Mouse (Mus musculus) embryonic facial prominence, embryonic 14.5 days (tissue): ENCODE data around the gene Nrip2. TPM values are rescaled to one million over a fixed set of nuclear protein-coding genes. Genes with fewer than 3 reads are reported as not detected.

ENCODE experiments used
- ATAC-seq: fragments of 200-750 bp; cut with Nextera tagmentation; 2 replicates; pipeline ENCODE4 v1.8.0; 2017; ENCODE audit warnings: low read depth, moderate number of reproducible peaks, moderate TSS enrichment
- DNase-seq: peaks from one replicate; pipeline ENCODE4 v3.0.0-alpha.2; 2015; ENCODE audit warnings: low spot score
- H3K27ac ChIP-seq: fragments of 300-500 bp; sonication (generic); replicated peaks from 2 replicates; pipeline ENCODE4 v1.5.1; 2014; ENCODE audit warnings: low read depth, mild to moderate bottlenecking, low read length, moderate library complexity
- H3K27me3 ChIP-seq: fragments of 300-500 bp; sonication (generic); replicated peaks from 2 replicates; pipeline ENCODE4 v1.6.1; 2014; ENCODE audit warnings: low read length; ENCODE audit not compliant: control insufficient read depth, insufficient read depth
- H3K36me3 ChIP-seq: fragments of 300-500 bp; sonication (generic); 2 replicates; pipeline ENCODE4 v1.6.1; 2014; ENCODE audit warnings: low read length, mixed read lengths; ENCODE audit not compliant: control insufficient read depth, insufficient read depth
- H3K4me1 ChIP-seq: fragments of 300-500 bp; sonication (generic); 2 replicates; pipeline ENCODE4 v1.6.1; 2014; ENCODE audit warnings: antibody characterized with exemption, low read length; ENCODE audit not compliant: control insufficient read depth, insufficient read depth
- H3K4me2 ChIP-seq: fragments of 300-500 bp; sonication (generic); 2 replicates; pipeline ENCODE4 v1.6.1; 2014; ENCODE audit warnings: low read depth, mild to moderate bottlenecking, low read length, moderate library complexity, mixed read lengths
- H3K4me3 ChIP-seq: fragments of 300-500 bp; sonication (generic); 2 replicates; pipeline ENCODE4 v1.5.1; 2014; ENCODE audit warnings: low read depth, mild to moderate bottlenecking, low read length
- H3K9ac ChIP-seq: fragments of 300-500 bp; sonication (generic); 2 replicates; pipeline ENCODE4 v1.6.1; 2014; ENCODE audit warnings: low read depth, mild to moderate bottlenecking, low read length, moderate library complexity, mixed read lengths
- H3K9me3 ChIP-seq: fragments of 300-500 bp; sonication (generic); 2 replicates; pipeline ENCODE4 v1.6.1; 2016; ENCODE audit warnings: low read length; ENCODE audit not compliant: control insufficient read depth
- WGBS: fragments of 180-500 bp; shearing (Covaris S2); extraction: QIAGEN DNeasy Blood & Tissue Kit; methylation state at CpG from one replicate; pipeline ENCODE4 v1.1.7; 2014; 5-methylcytosine and 5-hydroxymethylcytosine counted together
- polyA plus RNA-seq: library from polyadenylated mRNA; unstranded; fragments of >200 nt; fragmentation: Nextera tagmentation; extraction: Ambion mirVana; gene quantifications from 2 replicates; pipeline ENCODE4 v1.2.1, GENCODE M21; 2014

Gene Nrip2
- polyA plus RNA-seq, 1 experiment from 2014 or later = 7.2 TPM

GRCm38 (mm10) chr6:128455835-128456605 lies 56.9 kb downstream of the Nrip2 start:
- Histone ChIP-seq H3K4me1 (no peaks in the 10 kb centered on the region; the same call in 1 of the 2 replicates), H3K36me3 (no peaks in the 10 kb centered on the region), H3K9ac (no peak overlapping the region), H3K27ac (no peak overlapping the region), H3K27me3 (no peaks in the 10 kb centered on the region), H3K4me3 (no peak overlapping the region), H3K9me3 (no peaks in the 10 kb centered on the region), H3K4me2 (no peak overlapping the region)
- 76% methylated on average over 12 of the region's 12 CpGs for WGBS
- ATAC-seq (no peak), DNase-seq (no peak)

- H3K9ac ChIP-seq = no peak overlapping the region
- no peaks in the 10 kb centered on the region for H3K36me3 ChIP-seq
- H3K9me3 ChIP-seq = no peaks in the 10 kb centered on the region
- H3K4me2 ChIP-seq = no peak overlapping the region
- no peak overlapping the region for H3K4me3 ChIP-seq
- ATAC-seq = no peak
- DNase-seq = no peak
- no peaks in the 10 kb centered on the region; the same call in 1 of the 2 replicates for H3K4me1 ChIP-seq
- no peaks in the 10 kb centered on the region for H3K27me3 ChIP-seq
- H3K27ac ChIP-seq = no peak overlapping the region
- 69% methylated on average over 5 of the region's 5 CpGs for WGBS
Measured at GRCm38 (mm10) chr6:128457186-128457585, 58.1 kb downstream of the Nrip2 start.

GRCm38 (mm10) chr6:128460321-128460720 lies 61.2 kb downstream of the Nrip2 start:
- no peak overlapping the region for H3K27ac ChIP-seq
- no peak overlapping the region for H3K4me3 ChIP-seq
- H3K9me3 ChIP-seq = no peaks in the 10 kb centered on the region
- ATAC-seq (no peak), DNase-seq (no peak)
- H3K27me3 ChIP-seq = no peaks in the 10 kb centered on the region
- H3K4me2 ChIP-seq = no peak overlapping the region
- no peaks in the 10 kb centered on the region; the same call in 1 of the 2 replicates for H3K4me1 ChIP-seq
- 35% methylated on average over 2 of the region's 2 CpGs for WGBS
- no peaks in the 10 kb centered on the region for H3K36me3 ChIP-seq
- no peak overlapping the region for H3K9ac ChIP-seq

GRCm38 (mm10) chr6:128460729-128461503 lies 61.8 kb downstream of the Nrip2 start:
- no peaks in the 10 kb centered on the region for H3K27me3 ChIP-seq
- ATAC-seq (no peak), DNase-seq (no peak)
- no peak overlapping the region for H3K4me2 ChIP-seq
- H3K4me1 ChIP-seq = no peaks in the 10 kb centered on the region; the same call in 1 of the 2 replicates
- H3K27ac ChIP-seq = no peak overlapping the region
- no peaks in the 10 kb centered on the region for H3K9me3 ChIP-seq
- H3K9ac ChIP-seq = no peak overlapping the region
- H3K36me3 ChIP-seq = no peaks in the 10 kb centered on the region
- no peak overlapping the region for H3K4me3 ChIP-seq
- WGBS = 81% methylated on average over 14 of the region's 14 CpGs

- Histone ChIP-seq H3K4me2 (no peak overlapping the region), H3K9me3 (no peaks in the 10 kb centered on the region), H3K27ac (no peak overlapping the region), H3K27me3 (no peaks in the 10 kb centered on the region), H3K36me3 (no peaks in the 10 kb centered on the region), H3K4me3 (no peak overlapping the region), H3K4me1 (no peaks in the 10 kb centered on the region), H3K9ac (no peak overlapping the region)
- no peak for DNase-seq
- ATAC-seq = no peak
Measured at GRCm38 (mm10) chr6:128461606-128462005, 62.5 kb downstream of the Nrip2 start.

GRCm38 (mm10) chr6:128464996-128465395 lies 65.9 kb downstream of the Nrip2 start:
- no peak for DNase-seq
- Histone ChIP-seq H3K9ac (no peak overlapping the region), H3K4me3 (no peak overlapping the region), H3K4me1 (no peaks in the 10 kb centered on the region), H3K27me3 (no peaks in the 10 kb centered on the region), H3K4me2 (no peak overlapping the region), H3K9me3 (no peaks in the 10 kb centered on the region), H3K36me3 (no peaks in the 10 kb centered on the region), H3K27ac (no peak overlapping the region)
- WGBS = 57% methylated on average over 4 of the region's 4 CpGs
- no peak for ATAC-seq

Other genes starting within 250 kb of the Nrip2 start
- gene Tead4, start 98.5 kb upstream of the Nrip2 start, polyA plus RNA-seq = 6.3 and 8.9 TPM in 2 replicates
- gene Tulp3, start 43.4 kb upstream of the Nrip2 start, polyA plus RNA-seq = 20.7 and 21.9 TPM in 2 replicates
- gene Rhno1, start 36.4 kb upstream of the Nrip2 start, polyA plus RNA-seq = 87.0 and 109 TPM in 2 replicates
- gene Foxm1, start 36.3 kb upstream of the Nrip2 start, polyA plus RNA-seq = 26.3 and 29.3 TPM in 2 replicates
- gene Tex52, start 23.8 kb upstream of the Nrip2 start, polyA plus RNA-seq = 1.1 and 1.7 TPM in 2 replicates
- not detected in 2 replicates for gene Gm44596, start 23.8 kb upstream of the Nrip2 start, polyA plus RNA-seq
- gene Itfg2, start 25.6 kb downstream of the Nrip2 start, polyA plus RNA-seq = 22.5 and 27.6 TPM in 2 replicates
- 295 and 300 TPM in 2 replicates for gene Fkbp4, start 39.4 kb downstream of the Nrip2 start, polyA plus RNA-seq
- gene Pzp, start 127.4 kb downstream of the Nrip2 start, polyA plus RNA-seq = 0.46 TPM in 1 of 2 replicates, not detected in the other
- gene A2ml1, start 182.3 kb downstream of the Nrip2 start, polyA plus RNA-seq = 3.7 and 4.8 TPM in 2 replicates
- not detected in 2 replicates for gene Klrb1a, start 224.2 kb downstream of the Nrip2 start, polyA plus RNA-seq